Mouse (Mus musculus) E14TG2a.4 (cell line): ENCODE measurements at regions not wholly inside any gene's neighbourhood (a gene's known extent, or its start where the extent isn't known, plus 50 kb on each side); places are given as distances from the start of the nearest gene placed in this dataset.

ENCODE experiments used
- CTCF ChIP-seq: conservative IDR thresholded peaks from 2 replicates; pipeline ENCODE4 v1.5.1; 2014; ENCODE audit warnings: low read length
- NANOG ChIP-seq: IDR thresholded peaks from 2 replicates; pipeline ENCODE4 v1.6.1; 2014; ENCODE audit warnings: borderline replicate concordance, low read length, mixed read lengths
- POU5F1 ChIP-seq: IDR thresholded peaks from 2 replicates; pipeline ENCODE4 v1.6.1; 2014; ENCODE audit warnings: low read length, borderline replicate concordance

- no peak for TF ChIP-seq CTCF
- TF ChIP-seq POU5F1 = no peak
- no peak for TF ChIP-seq NANOG
These were observed 491.2 kb upstream of the Hsf2 start for GRCm38 (mm10) chr10:56994969-56995368.
